In genomic region chr14:34000076-34000475, GRCm38 (mm10) we compare ENCODE assay signal across 25 mouse cellular contexts. TPM values are rescaled to one million over a fixed set of nuclear protein-coding genes. Genes with fewer than 3 reads are reported as not detected.
"Had no signal": no experiment of that assay in that cellular context is flagged by ENCODE, and none has a peak within 500 bp of the region (broad histone marks: within the 10 kb centered on the region; RNA-seq: fewer than 3 reads in every experiment).

No protein-coding gene starts in this region.

- DNase-seq: liver, postnatal 0 days; lung, adult 2 months; lung, postnatal 14 days; lung, postnatal 36 days; right cerebral cortex, postnatal 14 days; thymus, adult 2 months; thymus, postnatal 25 days; thymus, postnatal 4 days had no signal

- H3K36me3 ChIP-seq: lung, embryonic 15.5 days; midbrain, embryonic 13.5 days; midbrain, embryonic 15.5 days; neural tube, embryonic 12.5 days; stomach, embryonic 15.5 days had no signal

- H3K4me1 ChIP-seq: lung, embryonic 15.5 days; megakaryocyte, embryonic 14.5 days; midbrain, embryonic 13.5 days; midbrain, embryonic 15.5 days; neural tube, embryonic 12.5 days; stomach, embryonic 15.5 days had no signal

- ATAC-seq: liver, postnatal 0 days; lung, postnatal 0 days; midbrain, embryonic 13.5 days; midbrain, embryonic 15.5 days had no signal

- H3K9ac ChIP-seq: liver, postnatal 0 days; lung, embryonic 15.5 days; midbrain, embryonic 13.5 days; midbrain, embryonic 15.5 days; neural tube, embryonic 12.5 days; stomach, embryonic 15.5 days had no signal

- H3K27ac ChIP-seq: lung, embryonic 15.5 days; macrophage; midbrain, embryonic 13.5 days; midbrain, embryonic 15.5 days; neural tube, embryonic 12.5 days; stomach, embryonic 15.5 days; stomach, postnatal 0 days had no signal

- H3K4me3 ChIP-seq: lung, embryonic 15.5 days; megakaryocyte, embryonic 14.5 days; midbrain, embryonic 13.5 days; midbrain, embryonic 15.5 days; neural tube, embryonic 12.5 days; stomach, embryonic 15.5 days had no signal

- H3K4me2 ChIP-seq: lung, embryonic 15.5 days; midbrain, embryonic 11.5 days; midbrain, embryonic 13.5 days; midbrain, embryonic 15.5 days; neural tube, embryonic 12.5 days; stomach, embryonic 15.5 days had no signal

- H3K27me3 ChIP-seq: lung, embryonic 15.5 days; megakaryocyte, embryonic 14.5 days; midbrain, embryonic 13.5 days; midbrain, embryonic 15.5 days; neural tube, embryonic 12.5 days; stomach, embryonic 15.5 days had no signal

- H3K9me3 ChIP-seq: lung, embryonic 15.5 days; midbrain, embryonic 13.5 days; midbrain, embryonic 15.5 days; neural tube, embryonic 12.5 days; stomach, embryonic 15.5 days had no signal

RNA-seq across cellular contexts. Expression of gene Gm30083, which starts 14.9 kb away (rescaled TPM):
- total RNA-seq: megakaryocyte progenitor cell, adult 5-6 weeks; midbrain, postnatal 0 days; monocyte, adult 5-6 weeks; neutrophil, adult 5-6 weeks had no signal
- polyA plus RNA-seq: liver, postnatal 0 days; lung, adult 2 months; lung, embryonic 15.5 days; lung, postnatal 0 days; macrophage; midbrain, embryonic 11.5 days; midbrain, embryonic 13.5 days; midbrain, embryonic 15.5 days; midbrain, postnatal 0 days; neural tube, embryonic 12.5 days; neural tube, embryonic 14.5 days; spleen, adult 2 months; stomach, embryonic 15.5 days; stomach, postnatal 0 days; thymus, adult 2 months had no signal

RNA-seq across cellular contexts. Expression of gene Gm5460, which starts 16.5 kb away (rescaled TPM):
- total RNA-seq: megakaryocyte progenitor cell, adult 5-6 weeks; midbrain, postnatal 0 days; monocyte, adult 5-6 weeks; neutrophil, adult 5-6 weeks had no signal
- polyA plus RNA-seq: liver, postnatal 0 days; lung, adult 2 months; lung, embryonic 15.5 days; lung, postnatal 0 days; macrophage; midbrain, embryonic 11.5 days; midbrain, embryonic 13.5 days; midbrain, embryonic 15.5 days; midbrain, postnatal 0 days; neural tube, embryonic 12.5 days; neural tube, embryonic 14.5 days; spleen, adult 2 months; stomach, embryonic 15.5 days; stomach, postnatal 0 days had no signal

RNA-seq across cellular contexts. Expression of gene Zfp488, which starts 21.5 kb away (rescaled TPM):
- total RNA-seq: monocyte, adult 5-6 weeks; neutrophil, adult 5-6 weeks had no signal
- polyA plus RNA-seq: liver, postnatal 0 days; lung, adult 2 months; lung, embryonic 15.5 days; lung, postnatal 0 days; macrophage; midbrain, embryonic 11.5 days; spleen, adult 2 months; thymus, adult 2 months had no signal

RNA-seq across cellular contexts. Expression of gene Rbp3, which starts 46.3 kb away (rescaled TPM):
- total RNA-seq: megakaryocyte progenitor cell, adult 5-6 weeks; monocyte, adult 5-6 weeks; neutrophil, adult 5-6 weeks had no signal
- polyA plus RNA-seq: lung, adult 2 months; lung, postnatal 0 days; macrophage; midbrain, embryonic 11.5 days; midbrain, embryonic 13.5 days; neural tube, embryonic 12.5 days; neural tube, embryonic 14.5 days; spleen, adult 2 months; stomach, embryonic 15.5 days; stomach, postnatal 0 days; thymus, adult 2 months; urinary bladder, adult 2 months had no signal

RNA-seq across cellular contexts. Expression of gene Antxrl, which starts 52.4 kb away (rescaled TPM):
- total RNA-seq: megakaryocyte progenitor cell, adult 5-6 weeks; midbrain, postnatal 0 days; monocyte, adult 5-6 weeks; neutrophil, adult 5-6 weeks had no signal
- polyA plus RNA-seq: liver, postnatal 0 days; lung, adult 2 months; lung, embryonic 15.5 days; lung, postnatal 0 days; macrophage; midbrain, embryonic 11.5 days; midbrain, embryonic 13.5 days; midbrain, embryonic 15.5 days; midbrain, postnatal 0 days; neural tube, embryonic 12.5 days; neural tube, embryonic 14.5 days; spleen, adult 2 months; stomach, embryonic 15.5 days; stomach, postnatal 0 days; urinary bladder, adult 2 months had no signal
